ENCODE assay signal across 13 mouse cellular contexts in genomic region chr13:74743219-74743618, GRCm38 (mm10).
DNase-seq lines count a peak whose midpoint lies in the region; ATAC-seq and TF ChIP-seq lines count a peak whose summit lies in the region.
"Had no signal": no experiment of that assay in that cellular context is flagged by ENCODE, and none has a peak within 500 bp of the region (broad histone marks: within the 10 kb centered on the region; RNA-seq: fewer than 3 reads in every experiment).

No protein-coding gene starts in this region.

- no peak overlapping the region for H3K4me2 ChIP-seq in kidney, embryonic 16.5 days (replicated peaks; ENCODE audit: low read depth, low read length)
- no peak overlapping the region for H3K4me2 ChIP-seq in intestine, embryonic 14.5 days (ENCODE audit: low read length)
- H3K4me2 ChIP-seq: embryonic facial prominence, embryonic 15.5 days had no signal

- no peaks in the 10 kb centered on the region for H3K27me3 ChIP-seq in kidney, adult 2 months (replicated peaks; ENCODE audit: control insufficient read depth, insufficient read depth, low read length)
- no peaks in the 10 kb centered on the region for H3K27me3 ChIP-seq in kidney, embryonic 16.5 days (ENCODE audit: insufficient read depth, low read length)
- H3K27me3 ChIP-seq in intestine, embryonic 14.5 days (replicated peaks; ENCODE audit: control insufficient read depth, insufficient read depth, low read length) = no peaks in the 10 kb centered on the region
- H3K27me3 ChIP-seq: embryonic facial prominence, embryonic 15.5 days had no signal

- 0 out of 2 replicates have a peak, but pooled peaks cover 5% of the 10 kb centered on the region for H3K36me3 ChIP-seq in kidney, adult 2 months (ENCODE audit: control insufficient read depth, insufficient read depth, low read length)
- H3K36me3 ChIP-seq in kidney, embryonic 16.5 days (ENCODE audit: insufficient read depth, low read length) = 0 out of 2 replicates have a peak, but pooled peaks cover 4% of the 10 kb centered on the region
- no peaks in the 10 kb centered on the region for H3K36me3 ChIP-seq in ES-E14 (ENCODE audit: control insufficient read depth, insufficient read depth, low read length, poor library complexity, severe bottlenecking)
- H3K36me3 ChIP-seq in intestine, embryonic 14.5 days (ENCODE audit: control insufficient read depth, insufficient read depth, low read length) = peaks cover 7% of the 10 kb centered on the region

- TF ChIP-seq CTCF in kidney, adult 2 months (conservative IDR thresholded peaks at IDR 0.05; ENCODE audit: insufficient read depth, insufficient read length, low read depth, low read length) = no peak

- TF ChIP-seq POLR2A in kidney, adult 2 months (IDR thresholded peaks at IDR 0.05; ENCODE audit: low read depth, low read length) = no peak

- in situ Hi-C loops in ES-E14 (cut with MboI; ENCODE audit: low sequenced_read_pairs in 2 of 2, unreplicated experiment in 2 of 2) = no loop called here

- peak; percentile 10 for DNase-seq in kidney, adult 2 months
- DNase-seq in ES-E14 (ENCODE audit: low read depth, low spot score) (peak; percentile 22), ZHBTc4 (ENCODE audit: low read depth, low spot score) (peak; percentile 74)
- peak; percentile 54 for DNase-seq in intestine, embryonic 14.5 days (ENCODE audit: low spot score)
- DNase-seq in right cerebral cortex, postnatal 25 days = no peak
- DNase-seq in layer of hippocampus, adult 18-20 months (ENCODE audit: low spot score in 2 of 2) = no peak
- DNase-seq: cerebellum, adult 11-12 months; lung, postnatal 4 days; right cerebral cortex, postnatal 14 days; thymus, postnatal 36 days had no signal

- no peak overlapping the region for H3K9ac ChIP-seq in kidney, embryonic 16.5 days (replicated peaks; ENCODE audit: low read length)
- no peak overlapping the region for H3K9ac ChIP-seq in ES-E14 (ENCODE audit: insufficient read depth, low read depth, low read length, poor library complexity, severe bottlenecking)
- H3K9ac ChIP-seq in intestine, embryonic 14.5 days (ENCODE audit: low read length) = no peak overlapping the region
- H3K9ac ChIP-seq: embryonic facial prominence, embryonic 15.5 days; liver, embryonic 14.5 days had no signal

- no peaks in the 10 kb centered on the region for H3K9me3 ChIP-seq in kidney, embryonic 16.5 days (ENCODE audit: low read length)
- no peaks in the 10 kb centered on the region for H3K9me3 ChIP-seq in ES-E14 (ENCODE audit: control insufficient read depth, insufficient read depth, low read depth, low read length)
- no peaks in the 10 kb centered on the region for H3K9me3 ChIP-seq in intestine, embryonic 14.5 days (ENCODE audit: control insufficient read depth, low read length)
- H3K9me3 ChIP-seq: embryonic facial prominence, embryonic 15.5 days had no signal

- H3K27ac ChIP-seq in kidney, adult 2 months (ENCODE audit: insufficient read depth, low read depth, low read length) = no peak overlapping the region
- H3K27ac ChIP-seq in kidney, embryonic 16.5 days (ENCODE audit: low read length) = no peak overlapping the region
- H3K27ac ChIP-seq in ES-E14 (ENCODE audit: insufficient read depth, low read depth, low read length, poor library complexity, severe bottlenecking) = no peak overlapping the region
- H3K27ac ChIP-seq in intestine, embryonic 14.5 days (ENCODE audit: low read depth) = no peak overlapping the region
- H3K27ac ChIP-seq: embryonic facial prominence, embryonic 15.5 days; liver, embryonic 14.5 days had no signal

- 54% methylated on average over 5 of the region's 5 CpGs for WGBS in kidney, adult 2 months
- WGBS in kidney, embryonic 16.5 days = 43% methylated on average over 5 of the region's 5 CpGs
- 36% methylated on average over 5 of the region's 5 CpGs for WGBS in intestine, embryonic 14.5 days

- no peak overlapping the region for H3K4me3 ChIP-seq in kidney, adult 2 months (ENCODE audit: insufficient read depth, low read depth, low read length)
- no peak overlapping the region for H3K4me3 ChIP-seq in kidney, embryonic 16.5 days (ENCODE audit: low read length)
- no peak overlapping the region for H3K4me3 ChIP-seq in ES-E14 (ENCODE audit: insufficient read depth in 1 of 2, low read depth in 1 of 2, low read length in 2 of 2, poor library complexity in 1 of 2, severe bottlenecking in 1 of 2)
- H3K4me3 ChIP-seq in intestine, embryonic 14.5 days (ENCODE audit: low read depth, low read length) = no peak overlapping the region
- H3K4me3 ChIP-seq: embryonic facial prominence, embryonic 15.5 days had no signal

- H3K4me1 ChIP-seq in kidney, adult 2 months (ENCODE audit: control insufficient read depth, insufficient read depth, low read length) = no peaks in the 10 kb centered on the region
- no peaks in the 10 kb centered on the region for H3K4me1 ChIP-seq in kidney, embryonic 16.5 days (ENCODE audit: insufficient read depth, low read length)
- H3K4me1 ChIP-seq in ES-E14 (ENCODE audit: control insufficient read depth in 2 of 2, insufficient read depth in 2 of 2, low read length in 2 of 2, poor library complexity in 1 of 2) = no peaks in the 10 kb centered on the region
- H3K4me1 ChIP-seq in intestine, embryonic 14.5 days (replicated peaks; ENCODE audit: control insufficient read depth, insufficient read depth, low read length) = no peaks in the 10 kb centered on the region
- H3K4me1 ChIP-seq: embryonic facial prominence, embryonic 15.5 days had no signal

- ATAC-seq in kidney, embryonic 16.5 days (ENCODE audit: low FRiP score, low TSS enrichment) = no peak
- peak; percentile 50; the same call in 1 of the 2 replicates for ATAC-seq in intestine, embryonic 14.5 days (replicated peaks; ENCODE audit: low FRiP score, low TSS enrichment, low read depth)

TF ChIP-seq in ES-E14, 5 proteins besides CTCF, POLR2A, EP300 and RAD21:
- TF ChIP-seq ZC3H11A (IDR thresholded peaks at IDR 0.05; ENCODE audit: borderline replicate concordance, low read depth, low read length) = no peak
- no peak for TF ChIP-seq CHD2 (IDR thresholded peaks at IDR 0.05; ENCODE audit: low read depth, low read length)
- TF ChIP-seq HCFC1 (IDR thresholded peaks at IDR 0.05; ENCODE audit: borderline replicate concordance, insufficient read depth, low read length) = no peak
- TF ChIP-seq ZNF384 (IDR thresholded peaks at IDR 0.05; ENCODE audit: low read depth, low read length) = no peak
- TF ChIP-seq MAFK (IDR thresholded peaks at IDR 0.05; ENCODE audit: insufficient read depth, low read depth, low read length) = no peak

Comparison
In these comparisons a context has a peak if more than half of its experiments do, and no peak if none do; other contexts are left out.
1. DNase-seq: peak in kidney, adult 2 months (single experiment), ES-E14 (single experiment), ZHBTc4 (single experiment) and intestine, embryonic 14.5 days (single experiment); none in right cerebral cortex, postnatal 25 days (single experiment) and layer of hippocampus, adult 18-20 months (0 of 2).